Mouse (Mus musculus): ENCODE data around the gene Ssh1.
A peak's percentile ranks its signal among the peaks of the same experiment; 100 is the strongest.

The Ssh1 gene

DNA sequence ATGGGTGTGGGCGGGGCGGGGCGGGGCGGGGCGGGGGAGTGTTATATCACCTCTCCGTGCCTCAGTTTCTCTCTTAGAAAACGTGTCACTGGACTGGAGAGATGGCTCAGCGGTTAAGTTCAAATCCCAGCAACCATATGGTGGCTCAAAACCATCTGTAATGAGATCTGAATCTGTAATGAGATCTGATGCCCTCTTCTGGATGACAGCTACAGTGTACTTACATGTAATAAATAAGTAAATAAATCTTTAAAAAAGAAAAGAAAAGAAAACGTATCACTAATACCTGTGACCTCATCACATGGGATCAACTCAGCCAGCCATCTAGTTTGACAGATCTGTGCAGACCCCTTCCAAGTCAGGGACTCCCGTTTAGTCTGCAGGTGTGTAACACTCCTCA, 64.2 kb downstream of the Ssh1 start:
- DNase-seq, result no peak

DNA sequence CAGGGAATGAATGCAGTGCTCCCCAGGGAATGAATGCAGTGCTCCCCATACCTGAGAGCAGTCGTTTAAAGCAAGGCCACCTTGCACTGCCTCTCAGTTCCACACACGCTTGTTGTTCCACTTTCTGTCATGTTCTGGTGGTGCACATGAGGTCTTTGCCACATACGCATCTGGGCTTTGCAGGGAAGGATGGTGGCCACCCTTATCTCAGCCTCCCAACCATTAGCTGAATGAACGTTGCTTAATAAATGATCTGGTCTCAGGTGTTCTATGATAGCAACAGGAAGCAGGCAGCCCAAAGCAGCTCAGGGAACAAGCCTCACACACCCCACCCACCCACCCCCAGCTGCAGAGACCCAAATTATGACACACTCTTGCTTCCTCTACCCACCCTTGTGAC, 69.1 kb downstream of the Ssh1 start:
- DNase-seq, result no peak

DNA sequence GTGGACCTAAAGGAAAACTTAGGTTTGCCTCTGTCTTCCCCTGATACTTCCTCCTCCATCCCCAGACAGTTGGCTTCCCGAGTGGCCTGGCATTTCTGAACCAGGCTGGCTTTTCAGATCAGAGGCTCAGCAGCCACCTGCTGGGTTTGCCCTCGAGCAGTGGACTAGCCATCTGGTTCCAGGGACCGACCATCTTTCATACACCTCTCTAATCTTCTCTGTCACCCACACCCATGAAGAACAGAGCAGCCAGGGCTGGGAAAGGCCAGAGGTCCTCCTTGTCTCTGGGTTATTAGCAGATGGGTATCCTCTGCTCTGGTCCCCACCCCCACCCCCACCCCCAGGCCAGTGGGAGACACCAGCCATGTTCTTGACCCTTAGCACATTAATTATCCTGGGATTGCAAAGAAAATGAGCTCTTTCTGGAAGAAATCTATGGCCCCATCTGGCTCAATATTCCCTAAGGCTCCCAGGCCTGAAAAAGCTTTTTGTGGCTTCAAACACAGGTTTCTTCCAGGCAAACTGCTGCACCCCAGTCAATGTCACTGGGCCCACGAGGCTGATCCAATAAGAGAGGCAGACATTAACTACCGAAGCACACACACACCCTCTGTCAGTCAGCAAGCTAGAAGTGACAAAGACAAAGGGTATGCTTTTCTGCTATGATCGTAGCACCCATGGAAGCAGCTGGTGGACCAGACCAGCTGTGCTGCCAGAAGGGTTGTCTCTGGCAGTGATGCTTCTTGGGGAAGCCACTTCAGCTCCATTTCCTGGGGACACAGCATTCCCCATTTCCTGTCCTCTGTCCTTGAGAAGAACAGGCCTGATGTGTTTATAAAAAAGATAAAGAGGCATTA, 72.2 kb downstream of the Ssh1 start:
- DNase-seq, result no peak

DNA sequence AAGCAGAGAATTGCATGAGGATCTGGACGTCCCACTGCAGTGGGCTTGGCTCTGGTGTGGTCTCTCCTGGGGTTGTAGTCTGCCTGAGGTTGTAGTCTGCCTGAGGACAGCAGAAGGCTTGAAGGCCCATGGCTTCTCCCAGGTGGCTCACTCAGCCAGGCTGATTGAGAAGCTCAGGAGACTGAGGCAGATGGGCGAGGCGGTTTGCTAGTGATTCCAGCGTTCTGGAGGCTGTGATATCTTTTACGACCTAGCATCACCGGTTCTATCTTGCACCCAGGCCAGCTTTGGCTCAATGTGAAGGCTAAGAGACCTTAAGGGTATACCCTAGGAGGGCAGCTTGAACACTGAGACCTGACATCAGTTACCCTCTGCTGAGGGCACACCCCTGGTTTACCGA, 74.6 kb downstream of the Ssh1 start:
- DNase-seq, result no peak

DNA sequence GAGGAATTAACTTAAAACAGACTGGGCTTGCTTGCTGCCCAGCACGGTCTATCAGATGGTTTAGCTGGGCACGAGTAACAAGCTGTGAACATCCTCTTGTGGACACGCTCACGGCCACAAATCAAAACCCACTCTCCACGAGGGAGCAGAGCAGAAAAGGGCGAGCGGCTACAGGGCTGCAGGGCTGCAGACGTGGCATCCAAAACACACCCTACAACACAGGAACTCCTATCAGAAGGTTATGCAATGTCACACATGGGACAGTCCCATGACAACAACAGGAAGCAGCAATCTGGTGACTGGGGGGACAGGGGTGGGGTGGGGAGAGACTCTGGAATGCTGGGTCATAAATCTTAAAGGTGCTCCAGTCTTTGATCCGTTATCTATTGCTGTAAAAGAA, 75.0 kb downstream of the Ssh1 start:
- peak; percentile 64 for DNase-seq

GRCm38 (mm10) chr5:113910705-113911104, 83.0 kb downstream of the Ssh1 start:
- peak; percentile 62 for DNase-seq

- no peak for DNase-seq
These were observed 83.5 kb downstream of the Ssh1 start for GRCm38 (mm10) chr5:113910065-113910701.

DNA sequence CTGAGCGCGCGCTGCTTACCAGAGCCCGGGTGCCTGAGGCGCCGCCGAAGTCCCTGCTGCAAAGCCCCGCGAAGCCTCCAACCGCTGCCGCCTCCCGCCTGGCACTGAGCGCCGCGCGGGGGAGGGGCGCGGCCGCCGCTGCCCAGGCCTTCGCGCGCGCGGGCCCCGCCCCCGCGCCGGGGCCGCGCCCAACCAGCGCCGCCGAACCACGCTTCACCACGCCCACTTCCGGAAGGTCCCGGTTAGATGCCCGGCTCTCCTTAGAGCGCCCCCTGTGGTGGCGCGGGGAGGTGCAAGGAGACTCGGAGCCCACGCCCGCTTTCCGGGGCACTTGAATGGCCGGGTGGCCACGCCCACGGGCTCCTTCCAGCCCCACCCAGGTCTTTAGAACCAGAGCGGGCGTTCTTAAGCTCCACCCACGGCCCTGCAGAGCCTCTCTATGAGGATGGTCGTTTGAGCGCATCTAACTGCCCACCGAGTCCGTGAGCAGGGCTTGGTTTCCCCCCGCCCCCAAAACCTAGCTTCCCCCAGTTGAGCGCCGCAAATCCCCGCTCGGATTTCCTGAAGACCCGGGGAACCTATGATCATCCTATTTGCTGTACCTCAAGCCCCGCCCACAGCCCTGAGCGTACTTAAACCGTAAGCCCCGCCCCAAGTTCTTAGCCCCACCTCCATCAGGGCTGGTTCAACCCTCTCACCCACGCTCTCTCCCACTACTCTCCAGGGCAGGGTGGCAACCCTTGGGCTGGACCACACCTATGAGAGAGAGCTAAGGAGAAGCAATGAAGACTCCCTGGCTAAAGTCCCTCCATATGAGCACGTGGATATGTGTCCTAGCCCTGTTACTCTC, 84.9 kb downstream of the Ssh1 start, which contains the start of gene Coro1c:
Gene Coro1c, minus strand, starts transcription at position 167 of the 850 bp plus-strand sequence.
- peak; percentile 99 for DNase-seq

GRCm38 (mm10) chr5:113907786-113908567, 85.7 kb downstream of the Ssh1 start:
- DNase-seq, result peak; percentile 79

GRCm38 (mm10) chr5:113906958-113907735, 86.5 kb downstream of the Ssh1 start:
- DNase-seq, result peak; percentile 68

DNA sequence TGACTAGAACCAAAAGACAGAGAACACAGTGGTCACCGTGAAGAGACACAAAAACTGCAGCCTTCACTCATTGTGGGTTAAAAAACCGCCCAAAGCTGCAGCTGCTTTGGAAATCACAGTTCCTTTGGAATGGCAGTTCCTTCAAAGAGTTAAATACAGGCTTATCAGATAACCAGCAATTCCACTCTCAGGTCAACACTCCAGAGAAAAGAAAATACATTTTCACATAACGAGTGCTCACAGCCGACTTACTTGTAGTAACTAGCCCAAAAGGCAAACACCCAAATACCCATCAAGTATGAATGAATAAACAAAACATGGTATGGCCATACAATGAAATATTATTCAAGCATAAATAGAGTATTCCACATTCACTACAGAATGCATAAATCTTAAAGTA, 88.7 kb downstream of the Ssh1 start:
- DNase-seq, result no peak

GRCm38 (mm10) chr5:113902983-113903382, 90.7 kb downstream of the Ssh1 start:
- DNase-seq, result no peak

DNA sequence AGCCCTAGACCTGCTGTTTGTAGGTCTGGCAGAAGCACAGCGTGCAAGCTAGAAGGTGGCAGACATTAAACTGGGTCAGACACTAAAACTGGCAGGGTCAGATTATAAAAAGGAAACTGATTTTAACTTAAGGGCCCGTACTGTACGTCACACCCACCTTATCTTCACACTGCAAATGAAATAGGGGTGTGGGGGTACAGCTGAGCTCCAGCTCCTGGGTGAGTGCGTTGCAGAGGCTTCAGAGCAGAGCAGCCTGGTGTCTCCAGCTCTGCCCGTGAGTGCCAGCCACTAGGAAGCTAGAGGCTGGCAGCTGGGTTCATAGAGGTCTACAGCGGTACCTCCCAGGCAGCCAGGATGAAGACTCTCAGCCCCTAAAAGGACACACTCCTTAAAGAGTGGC, 91.7 kb downstream of the Ssh1 start:
- no peak for DNase-seq

GRCm38 (mm10) chr5:113901074-113901571, 92.6 kb downstream of the Ssh1 start:
- DNase-seq, result peak; percentile 48

DNA sequence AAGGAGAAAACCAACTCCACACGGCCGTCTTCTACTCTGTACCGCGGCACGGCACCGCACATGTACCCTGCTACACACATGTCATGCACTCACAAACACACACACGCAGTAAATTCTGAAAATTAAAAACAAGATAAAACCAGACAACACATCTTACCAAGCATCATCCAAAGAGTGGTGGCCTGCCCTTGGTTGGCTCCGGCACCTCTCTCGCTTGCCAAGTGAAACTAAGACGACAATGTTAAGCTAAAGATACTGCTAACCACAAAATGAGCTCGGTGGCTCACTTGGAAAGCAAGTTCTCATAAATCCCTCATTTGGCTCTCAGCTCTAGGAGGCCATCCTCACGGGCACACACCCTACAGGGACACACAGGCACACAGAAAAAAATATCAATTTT, 94.2 kb downstream of the Ssh1 start:
- DNase-seq, result no peak

GRCm38 (mm10) chr5:113892005-113892404, 101.7 kb downstream of the Ssh1 start:
- no peak for DNase-seq

DNA sequence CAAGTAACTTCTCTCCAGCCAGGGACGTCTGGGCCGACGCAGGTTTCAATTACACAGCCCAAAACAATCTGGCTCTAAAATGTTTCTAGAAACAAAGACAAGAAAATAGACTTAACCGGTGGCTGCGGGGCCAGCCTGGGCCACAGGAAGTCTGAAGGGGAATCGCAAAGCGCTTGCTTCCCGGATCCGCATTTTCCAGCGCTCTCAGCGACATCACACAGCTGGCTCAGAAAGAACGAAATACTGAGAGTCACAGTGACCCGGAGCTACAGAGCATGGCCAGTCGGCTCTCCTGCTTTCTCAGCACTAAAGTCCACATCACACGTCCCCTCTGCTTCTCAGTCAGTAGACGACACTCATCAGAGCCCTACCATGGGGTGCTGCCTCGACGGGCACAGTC, 102.8 kb downstream of the Ssh1 start:
- DNase-seq, result peak; percentile 76

DNA sequence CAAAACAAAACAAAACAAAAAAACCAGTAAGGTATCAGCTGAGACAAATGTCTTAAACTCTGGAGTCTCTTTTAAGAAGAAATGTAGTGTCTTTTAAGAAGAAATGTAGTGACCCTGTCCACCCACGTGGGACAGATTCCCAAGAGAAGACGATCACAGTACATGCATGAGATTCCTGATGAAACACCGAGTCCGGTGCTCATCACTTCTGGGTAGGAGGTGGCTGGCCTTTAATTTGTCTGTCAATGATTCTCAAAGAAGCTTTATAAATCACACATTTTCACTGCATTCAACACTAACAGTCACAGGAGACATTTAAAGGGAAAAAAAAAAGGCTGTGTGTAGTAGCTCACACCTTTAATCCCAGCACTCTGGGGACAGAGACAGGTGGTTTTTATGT, 103.8 kb downstream of the Ssh1 start:
- no peak for DNase-seq

GRCm38 (mm10) chr5:113889181-113889906, 104.3 kb downstream of the Ssh1 start:
- peak; percentile 76 for DNase-seq

GRCm38 (mm10) chr5:113888186-113888795, 105.4 kb downstream of the Ssh1 start:
- no peak for DNase-seq

Data from kidney, postnatal 14 days (tissue).